Mouse (Mus musculus) intestine, embryonic 16.5 days (tissue): ENCODE results near the gene Cby1. TPM values are rescaled to one million over a fixed set of nuclear protein-coding genes. Genes with fewer than 3 reads are reported as not detected.

Source experiments
- ATAC-seq: fragments of 200-750 bp; cut with Nextera tagmentation; 2 replicates; pipeline ENCODE4 v1.8.0; 2017; ENCODE audit warnings: moderate TSS enrichment, moderate library complexity
- H3K27ac ChIP-seq: fragments of 300-500 bp; sonication (generic); 2 replicates; pipeline ENCODE4 v1.5.1; 2014; ENCODE audit warnings: mild to moderate bottlenecking, low read length
- H3K27me3 ChIP-seq: fragments of 300-500 bp; sonication (generic); replicated peaks from 2 replicates; pipeline ENCODE4 v1.6.1; 2014; ENCODE audit warnings: low read length, control low read depth, mixed read lengths; ENCODE audit not compliant: control insufficient read depth, insufficient read depth
- H3K36me3 ChIP-seq: fragments of 300-500 bp; sonication (generic); 2 replicates; pipeline ENCODE4 v1.6.1; 2014; ENCODE audit warnings: low read length, control low read depth; ENCODE audit not compliant: control insufficient read depth, insufficient read depth
- H3K4me1 ChIP-seq: fragments of 300-500 bp; sonication (generic); 2 replicates; pipeline ENCODE4 v1.6.1; 2014; ENCODE audit warnings: low read length, control low read depth, mixed read lengths; ENCODE audit not compliant: control insufficient read depth, insufficient read depth
- H3K4me2 ChIP-seq: fragments of 300-500 bp; sonication (generic); 2 replicates; pipeline ENCODE4 v1.6.1; 2014; ENCODE audit warnings: low read depth, low read length, control low read depth
- H3K4me3 ChIP-seq: fragments of 300-500 bp; sonication (generic); 2 replicates; pipeline ENCODE4 v1.5.1; 2014; ENCODE audit warnings: mild to moderate bottlenecking, low read length
- H3K9ac ChIP-seq: fragments of 300-500 bp; sonication (generic); 2 replicates; pipeline ENCODE4 v1.6.1; 2014; ENCODE audit warnings: low read depth, low read length
- H3K9me3 ChIP-seq: fragments of 300-500 bp; sonication (generic); 2 replicates; pipeline ENCODE4 v1.6.1; 2016; ENCODE audit warnings: low read length, control low read depth; ENCODE audit not compliant: control insufficient read depth
- WGBS: fragments of 180-500 bp; shearing (Covaris S2); extraction: QIAGEN DNeasy Blood & Tissue Kit; methylation state at CpG from one replicate; pipeline ENCODE4 v1.1.7; 2014; 5-methylcytosine and 5-hydroxymethylcytosine counted together
- polyA plus RNA-seq: library from polyadenylated mRNA; unstranded; fragments of >200 nt; fragmentation: Nextera tagmentation; extraction: Ambion mirVana; gene quantifications from 2 replicates; pipeline ENCODE4 v1.2.1, GENCODE M21; 2015

Cby1 gene
- 37.1 and 37.2 TPM in 2 replicates for polyA plus RNA-seq

DNA sequence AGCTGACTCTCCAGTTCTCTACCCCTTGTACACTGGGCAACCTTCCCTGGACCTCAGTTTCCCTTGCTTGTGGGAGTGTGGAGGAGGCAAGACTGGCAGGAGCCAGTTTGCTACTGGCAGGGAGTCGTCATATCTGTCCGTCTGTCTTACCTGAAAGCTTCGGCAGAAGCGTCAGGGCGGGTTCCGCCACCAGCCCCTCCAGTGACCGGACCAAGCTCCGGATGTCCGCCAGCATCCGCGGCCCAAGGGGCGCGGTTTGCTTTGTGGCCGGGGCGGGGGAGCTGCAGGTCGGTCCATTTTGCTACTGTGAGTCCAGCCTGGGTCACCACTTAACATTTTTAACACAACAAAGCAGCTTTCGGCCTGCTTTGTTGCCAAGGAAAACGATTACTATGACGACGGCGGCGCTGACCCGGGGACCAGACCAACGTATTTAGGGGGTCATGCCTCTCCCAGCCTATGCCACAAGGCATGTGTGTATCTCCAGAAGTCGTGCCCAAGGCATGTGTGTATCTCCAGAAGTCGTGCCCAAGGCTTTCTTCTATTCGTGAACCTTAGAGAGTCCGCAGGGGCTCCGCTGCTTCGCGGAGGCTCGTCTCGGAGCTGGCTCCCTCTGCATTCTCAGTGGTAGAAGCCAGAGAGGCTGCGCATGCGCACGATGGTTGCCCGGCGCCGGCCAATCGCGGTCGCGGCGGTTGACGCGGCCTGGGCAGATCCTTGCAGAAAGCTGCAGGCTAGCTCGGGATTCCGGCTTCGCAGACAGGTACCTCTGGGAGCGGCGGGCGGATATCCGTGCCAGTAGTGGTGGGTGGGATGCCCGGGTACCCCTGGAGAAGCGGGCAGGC, at the start of gene Cby1, which contains the start of gene Fam227a:
Gene Cby1 (plus strand): TSS at position 669 of the 845 bp plus-strand sequence.
Gene Fam227a (minus strand): TSS at position 426 of the 845 bp plus-strand sequence.
- H3K27ac ChIP-seq = peak within 1 kb of the TSS; percentile 94
- under 1% methylated on average over 55 of the region's 55 CpGs for WGBS
- no peaks in the 10 kb centered on the region for H3K36me3 ChIP-seq
- peak within 1 kb of the TSS; percentile 92 for H3K4me2 ChIP-seq
- peak; percentile 94 for ATAC-seq
- peak within 1 kb of the TSS; percentile 86 for H3K9ac ChIP-seq
- H3K4me1 ChIP-seq = peaks cover 7% of the 10 kb centered on the region; the same call in 1 of the 2 replicates
- H3K9me3 ChIP-seq = no peaks in the 10 kb centered on the region
- peak within 1 kb of the TSS; percentile 81 for H3K4me3 ChIP-seq
- no peaks in the 10 kb centered on the region for H3K27me3 ChIP-seq

- peaks cover 7% of the 10 kb centered on the region for H3K4me1 ChIP-seq
- H3K4me2 ChIP-seq = no peak overlapping the region
- ATAC-seq = no peak
- no peaks in the 10 kb centered on the region for H3K36me3 ChIP-seq
- no peak overlapping the region for H3K27ac ChIP-seq
- H3K9ac ChIP-seq = no peak overlapping the region
- no peaks in the 10 kb centered on the region for H3K9me3 ChIP-seq
- 96% methylated on average over 2 of the region's 2 CpGs for WGBS
- no peaks in the 10 kb centered on the region for H3K27me3 ChIP-seq
- H3K4me3 ChIP-seq = no peak overlapping the region
Measured at GRCm38 (mm10) chr15:79609226-79609625, 49.8 kb upstream of the Cby1 start.

DNA sequence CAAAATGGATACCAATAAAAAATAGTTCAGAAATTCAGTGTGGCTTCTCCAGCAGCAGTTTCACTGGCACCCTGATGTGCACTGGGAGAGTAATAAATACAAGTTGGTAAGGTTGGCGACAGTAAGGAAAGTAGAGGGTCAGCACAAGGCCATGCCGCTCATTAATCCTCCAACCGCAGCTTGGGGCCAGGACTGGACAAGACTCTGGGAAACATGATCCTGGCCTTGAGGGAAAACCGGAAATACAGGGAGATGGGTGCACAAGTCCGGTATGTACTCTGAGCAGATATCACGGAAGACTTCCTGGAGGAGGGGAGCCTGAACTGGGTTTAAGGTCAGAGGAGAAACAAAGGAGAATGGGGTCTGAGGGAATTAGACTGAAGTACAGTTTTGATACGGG, 43.5 kb upstream of the Cby1 start:
- Histone ChIP-seq H3K9me3 (no peaks in the 10 kb centered on the region), H3K9ac (no peak overlapping the region), H3K27me3 (no peaks in the 10 kb centered on the region), H3K36me3 (no peaks in the 10 kb centered on the region), H3K4me3 (no peak overlapping the region), H3K4me1 (no peaks in the 10 kb centered on the region), H3K27ac (no peak overlapping the region), H3K4me2 (no peak overlapping the region)
- 77% methylated on average over 7 of the region's 7 CpGs for WGBS
- ATAC-seq = no peak

GRCm38 (mm10) chr15:79616729-79617128, 42.3 kb upstream of the Cby1 start:
- no peak overlapping the region for H3K9ac ChIP-seq
- WGBS = 82% methylated on average over 5 of the region's 5 CpGs
- no peaks in the 10 kb centered on the region for H3K27me3 ChIP-seq
- no peaks in the 10 kb centered on the region for H3K9me3 ChIP-seq
- H3K36me3 ChIP-seq = no peaks in the 10 kb centered on the region
- H3K4me2 ChIP-seq = no peak overlapping the region
- no peak overlapping the region for H3K27ac ChIP-seq
- H3K4me1 ChIP-seq = no peaks in the 10 kb centered on the region
- no peak overlapping the region for H3K4me3 ChIP-seq
- ATAC-seq = no peak

DNA sequence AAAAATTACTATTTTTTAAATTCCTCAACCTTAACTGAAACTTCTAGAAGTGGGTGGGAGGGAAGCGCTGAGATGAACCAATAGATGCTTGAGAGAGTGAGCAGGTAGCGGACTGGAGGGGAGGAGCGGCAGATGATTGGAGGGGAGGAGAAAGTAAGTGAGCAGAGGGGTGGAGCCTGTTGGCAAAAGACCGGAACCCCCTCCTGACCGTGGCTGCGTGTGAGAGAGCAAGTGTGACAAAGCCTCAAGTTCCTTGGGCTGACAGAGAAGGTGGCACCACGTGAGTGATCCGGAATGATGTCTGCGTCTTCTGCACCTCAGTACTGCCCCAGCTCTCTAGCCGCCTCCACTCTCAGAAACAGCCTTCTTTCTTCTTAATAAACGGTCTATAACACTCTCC, 41.9 kb upstream of the Cby1 start:
- ATAC-seq = no peak
- WGBS = 84% methylated on average over 11 of the region's 11 CpGs
- Histone ChIP-seq H3K27ac (no peak overlapping the region), H3K9ac (no peak overlapping the region), H3K4me2 (no peak overlapping the region), H3K4me1 (no peaks in the 10 kb centered on the region), H3K36me3 (no peaks in the 10 kb centered on the region), H3K4me3 (no peak overlapping the region), H3K9me3 (no peaks in the 10 kb centered on the region), H3K27me3 (no peaks in the 10 kb centered on the region)

DNA sequence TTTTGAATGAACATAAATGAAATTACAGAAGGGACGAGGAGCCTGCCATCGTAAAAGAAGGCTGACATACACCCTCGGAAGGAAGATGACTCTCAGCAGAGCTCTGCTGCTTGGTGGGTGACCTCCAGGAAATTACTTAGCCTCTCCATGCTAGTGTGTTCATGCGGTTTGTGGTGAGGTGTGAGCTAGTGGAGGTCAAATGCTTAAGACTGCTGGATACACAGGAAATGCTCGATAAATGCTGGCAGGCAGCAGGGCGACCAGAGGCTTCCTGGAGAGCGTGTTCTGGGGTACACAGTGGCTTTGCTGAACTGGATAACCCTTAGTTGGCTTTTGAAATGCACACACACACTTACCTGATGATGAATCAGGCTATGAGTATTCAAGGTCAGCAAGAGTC, 40.5 kb upstream of the Cby1 start:
- WGBS = 85% methylated on average over 7 of the region's 7 CpGs
- Histone ChIP-seq H3K9ac (no peak overlapping the region), H3K27me3 (no peaks in the 10 kb centered on the region)

GRCm38 (mm10) chr15:79619770-79620414, 39.1 kb upstream of the Cby1 start:
- no peak for ATAC-seq

More for the DNA sequence above, 40.5 kb upstream of the Cby1 start:
- H3K4me3 ChIP-seq = no peak overlapping the region
- no peak for ATAC-seq
- no peak overlapping the region for H3K27ac ChIP-seq
- no peak overlapping the region for H3K4me2 ChIP-seq
- no peaks in the 10 kb centered on the region for H3K36me3 ChIP-seq
- H3K9me3 ChIP-seq = no peaks in the 10 kb centered on the region
- no peaks in the 10 kb centered on the region for H3K4me1 ChIP-seq

DNA sequence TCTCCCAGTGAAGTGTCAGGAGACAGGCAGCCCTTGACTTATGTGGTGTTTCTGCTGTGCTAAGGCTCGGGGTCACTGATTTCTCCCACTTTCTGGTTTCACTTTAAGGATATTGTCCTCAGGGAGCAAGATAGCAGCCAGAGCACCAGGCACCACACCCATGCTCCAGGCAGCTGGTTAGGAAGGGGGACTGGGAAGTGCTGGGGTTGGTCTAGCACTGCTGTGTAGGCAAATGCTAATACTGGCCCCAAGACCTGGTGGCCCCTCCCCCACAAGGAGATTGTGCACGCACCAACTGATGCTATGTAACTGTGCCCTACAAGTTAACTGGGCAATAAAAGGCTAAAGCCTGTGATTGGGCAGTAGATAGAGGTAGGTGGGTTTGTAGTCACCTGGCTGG, 28.5 kb upstream of the Cby1 start:
- H3K4me2 ChIP-seq = no peak overlapping the region
- no peaks in the 10 kb centered on the region for H3K27me3 ChIP-seq
- no peak overlapping the region for H3K27ac ChIP-seq
- no peak for ATAC-seq
- H3K36me3 ChIP-seq = no peaks in the 10 kb centered on the region
- no peaks in the 10 kb centered on the region for H3K4me1 ChIP-seq
- 46% methylated on average over 2 of the region's 2 CpGs for WGBS
- H3K4me3 ChIP-seq = no peak overlapping the region
- H3K9ac ChIP-seq = no peak overlapping the region
- no peaks in the 10 kb centered on the region; the same call in 1 of the 2 replicates for H3K9me3 ChIP-seq

More at GRCm38 (mm10) chr15:79619770-79620414, 39.1 kb upstream of the Cby1 start:
- Histone ChIP-seq H3K9me3 (no peaks in the 10 kb centered on the region), H3K9ac (no peak overlapping the region), H3K4me2 (no peak overlapping the region), H3K36me3 (no peaks in the 10 kb centered on the region), H3K27me3 (no peaks in the 10 kb centered on the region), H3K4me1 (no peaks in the 10 kb centered on the region), H3K4me3 (no peak overlapping the region), H3K27ac (no peak overlapping the region)
- WGBS = 79% methylated on average over 11 of the region's 11 CpGs

DNA sequence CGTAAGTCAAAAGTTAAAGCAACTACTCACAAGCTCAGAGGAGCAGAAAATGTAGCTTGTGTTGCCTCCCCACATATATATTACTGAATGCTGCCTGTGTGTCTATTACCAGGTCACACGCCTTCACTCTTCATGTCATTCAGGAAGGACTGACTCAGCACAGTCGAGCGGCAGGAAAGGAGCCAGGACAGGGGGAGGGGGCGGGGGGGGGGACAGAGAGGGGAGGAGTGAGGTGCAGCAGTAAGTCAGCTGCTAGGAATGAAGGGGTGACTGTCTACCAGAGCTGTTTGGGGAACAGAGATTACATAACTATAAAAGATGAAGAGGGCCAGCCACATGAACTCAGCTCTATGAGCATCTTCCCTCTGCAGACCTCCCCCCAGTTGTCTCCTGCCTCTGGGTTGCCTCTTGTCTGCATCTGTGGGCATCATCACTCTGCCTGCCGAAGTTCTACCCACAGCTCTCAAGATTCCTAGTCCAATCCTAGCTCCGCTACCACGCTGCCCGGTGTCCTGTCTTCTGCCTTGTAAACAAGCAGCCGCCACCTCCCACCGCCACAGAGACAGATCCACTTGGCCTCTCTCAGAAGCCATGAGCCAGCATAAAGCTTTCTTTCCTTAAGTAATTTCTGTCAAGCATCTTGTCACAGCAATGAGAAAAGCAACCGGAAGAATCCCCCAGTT, 17.7 kb upstream of the Cby1 start:
- Histone ChIP-seq H3K27me3 (no peaks in the 10 kb centered on the region), H3K9ac (no peak overlapping the region), H3K36me3 (no peaks in the 10 kb centered on the region), H3K9me3 (no peaks in the 10 kb centered on the region), H3K27ac (no peak overlapping the region), H3K4me3 (no peak overlapping the region), H3K4me1 (no peaks in the 10 kb centered on the region), H3K4me2 (no peak overlapping the region)
- WGBS = 61% methylated on average over 12 of the region's 12 CpGs
- ATAC-seq = no peak
